ENCODE assay signal across 15 mouse cellular contexts in genomic region chr6:124723541-124723940, GRCm38 (mm10). TPM values are rescaled to one million over a fixed set of nuclear protein-coding genes. Genes with fewer than 3 reads are reported as not detected.
DNase-seq lines count a peak whose midpoint lies in the region; ATAC-seq lines count a peak whose summit lies in the region.
"Had no signal": no experiment of that assay in that cellular context is flagged by ENCODE, and none has a peak within 500 bp of the region (broad histone marks: within the 10 kb centered on the region; RNA-seq: fewer than 3 reads in every experiment).

No protein-coding gene starts in this region.

- no peak overlapping the region for H3K9ac ChIP-seq in liver, embryonic 13.5 days
- H3K9ac ChIP-seq in liver, embryonic 11.5 days (ENCODE audit: low read depth, low read length), result no peak overlapping the region
- no peak overlapping the region for H3K9ac ChIP-seq in hindbrain, embryonic 12.5 days
- H3K9ac ChIP-seq: heart, embryonic 15.5 days; limb, embryonic 15.5 days had no signal

- DNase-seq in liver, embryonic 13.5 days, result no peak
- DNase-seq in liver, embryonic 11.5 days (ENCODE audit: low spot score), result no peak
- DNase-seq in CD4-positive helper T cell, adult 2 months (ENCODE audit: low read depth, low spot score), result peak; percentile 76
- no peak for DNase-seq in embryo, embryonic 10.5 days (ENCODE audit: low spot score)
- no peak for DNase-seq in left cerebral cortex, postnatal 25 days (ENCODE audit: low spot score in 2 of 2)
- DNase-seq: adrenal gland, postnatal 10 days; kidney, postnatal 14 days had no signal

- no peaks in the 10 kb centered on the region for H3K27me3 ChIP-seq in liver, embryonic 13.5 days
- no peaks in the 10 kb centered on the region for H3K27me3 ChIP-seq in liver, embryonic 11.5 days (replicated peaks; ENCODE audit: control insufficient read depth, insufficient read depth, low read length)
- no peaks in the 10 kb centered on the region for H3K27me3 ChIP-seq in hindbrain, embryonic 12.5 days
- H3K27me3 ChIP-seq: heart, embryonic 15.5 days; limb, embryonic 15.5 days; megakaryocyte, embryonic 14.5 days; Patski had no signal

- no peak for ATAC-seq in liver, embryonic 13.5 days (ENCODE audit: low read depth)
- no peak for ATAC-seq in liver, embryonic 11.5 days (replicated peaks; ENCODE audit: low FRiP score)
- peak; percentile 75 for ATAC-seq in granulocyte monocyte progenitor cell, adult 5-6 weeks (replicated peaks; ENCODE audit: poor library complexity, severe bottlenecking)
- ATAC-seq in monocyte, adult 5-6 weeks (replicated peaks; ENCODE audit: insufficient number of reproducible peaks, low FRiP score, low TSS enrichment, poor library complexity, severe bottlenecking), result peak; percentile 79
- ATAC-seq in hindbrain, embryonic 12.5 days (ENCODE audit: low FRiP score), result no peak
- ATAC-seq: Patski had no signal

- WGBS in liver, embryonic 13.5 days (ENCODE audit: insufficient replicate concordance), result 52% methylated on average over 8 of the region's 8 CpGs
- 61% methylated on average over 8 of the region's 8 CpGs for WGBS in liver, embryonic 11.5 days
- WGBS in hindbrain, embryonic 12.5 days, result 83% methylated on average over 8 of the region's 8 CpGs

- peak overlapping the region; percentile 29 for H3K27ac ChIP-seq in liver, embryonic 13.5 days
- H3K27ac ChIP-seq in liver, embryonic 11.5 days (ENCODE audit: low read depth, low read length), result no peak overlapping the region
- no peak overlapping the region for H3K27ac ChIP-seq in hindbrain, embryonic 12.5 days
- H3K27ac ChIP-seq: heart, embryonic 15.5 days; limb, embryonic 15.5 days had no signal

- H3K4me2 ChIP-seq in liver, embryonic 13.5 days, result no peak overlapping the region
- H3K4me2 ChIP-seq in liver, embryonic 11.5 days, result no peak overlapping the region
- no peak overlapping the region for H3K4me2 ChIP-seq in hindbrain, embryonic 12.5 days (replicated peaks)
- H3K4me2 ChIP-seq: heart, embryonic 15.5 days; limb, embryonic 15.5 days had no signal

- H3K4me1 ChIP-seq in liver, embryonic 13.5 days (replicated peaks), result peaks cover 59% of the 10 kb centered on the region
- peaks cover 23% of the 10 kb centered on the region for H3K4me1 ChIP-seq in liver, embryonic 11.5 days (replicated peaks; ENCODE audit: control insufficient read depth, insufficient read depth, low read length)
- no peaks in the 10 kb centered on the region for H3K4me1 ChIP-seq in hindbrain, embryonic 12.5 days
- H3K4me1 ChIP-seq: limb, embryonic 15.5 days had no signal

- H3K9me3 ChIP-seq in liver, embryonic 13.5 days (replicated peaks), result no peaks in the 10 kb centered on the region
- no peaks in the 10 kb centered on the region for H3K9me3 ChIP-seq in liver, embryonic 11.5 days (ENCODE audit: control insufficient read depth, low read length)
- H3K9me3 ChIP-seq in hindbrain, embryonic 12.5 days (replicated peaks), result no peaks in the 10 kb centered on the region
- H3K9me3 ChIP-seq: heart, embryonic 15.5 days; limb, embryonic 15.5 days; megakaryocyte, embryonic 14.5 days had no signal

- H3K36me3 ChIP-seq in liver, embryonic 13.5 days, result peaks cover 21% of the 10 kb centered on the region; the same call in 1 of the 2 replicates
- no peaks in the 10 kb centered on the region; the same call in 1 of the 2 replicates for H3K36me3 ChIP-seq in liver, embryonic 11.5 days (ENCODE audit: control insufficient read depth, insufficient read depth, low read length)
- H3K36me3 ChIP-seq in hindbrain, embryonic 12.5 days, result no peaks in the 10 kb centered on the region
- H3K36me3 ChIP-seq: heart, embryonic 15.5 days; limb, embryonic 15.5 days had no signal

- no peak overlapping the region for H3K4me3 ChIP-seq in liver, embryonic 13.5 days (replicated peaks)
- no peak overlapping the region for H3K4me3 ChIP-seq in liver, embryonic 11.5 days (ENCODE audit: low read depth, low read length)
- no peak overlapping the region for H3K4me3 ChIP-seq in hindbrain, embryonic 12.5 days
- H3K4me3 ChIP-seq: erythroblast, embryonic 14.5 days; heart, embryonic 15.5 days; limb, embryonic 15.5 days had no signal

- intact Hi-C loops in left cerebral cortex, postnatal 25 days (cut with DNase I), result no loop called here

RNA-seq across cellular contexts. Expression of gene Phb2, which starts 11.4 kb away (rescaled TPM):
- 356 and 373 TPM in 2 replicates for polyA plus RNA-seq in liver, embryonic 13.5 days (2015; fragmentation: Nextera tagmentation; extraction: Ambion mirVana)
- polyA plus RNA-seq in liver, embryonic 11.5 days (2014; fragmentation: Nextera tagmentation; extraction: Ambion mirVana), result 640 and 660 TPM in 2 replicates
- total RNA-seq in granulocyte monocyte progenitor cell, adult 5-6 weeks (2014; fragmentation: Nextera tagmentation), result 310 and 315 TPM in 2 replicates
- total RNA-seq in granulocyte monocyte progenitor cell, adult 5-6 weeks (2017), result 320 and 326 TPM in 2 replicates
- total RNA-seq in monocyte, adult 5-6 weeks (2017), result 123 to 138 TPM (median 126 TPM) in 3 replicates
- polyA plus RNA-seq in hindbrain, embryonic 12.5 days (2016; fragmentation: Nextera tagmentation; extraction: Ambion mirVana), result 291 and 292 TPM in 2 replicates
- total RNA-seq in left cerebral cortex, postnatal 25 days (2021), result 100 to 1,000 TPM; 112 to 120 TPM

RNA-seq across cellular contexts. Expression of gene Emg1, which starts 11.6 kb away (rescaled TPM):
- polyA plus RNA-seq in liver, embryonic 13.5 days (2015; fragmentation: Nextera tagmentation; extraction: Ambion mirVana), result 189 and 198 TPM in 2 replicates
- 311 and 329 TPM in 2 replicates for polyA plus RNA-seq in liver, embryonic 11.5 days (2014; fragmentation: Nextera tagmentation; extraction: Ambion mirVana)
- 201 and 231 TPM in 2 replicates for total RNA-seq in granulocyte monocyte progenitor cell, adult 5-6 weeks (2014; fragmentation: Nextera tagmentation)
- total RNA-seq in granulocyte monocyte progenitor cell, adult 5-6 weeks (2017), result 193 and 209 TPM in 2 replicates
- 82.8 to 125 TPM (median 86.6 TPM) in 3 replicates for total RNA-seq in monocyte, adult 5-6 weeks (2017)
- polyA plus RNA-seq in hindbrain, embryonic 12.5 days (2016; fragmentation: Nextera tagmentation; extraction: Ambion mirVana), result 131 and 138 TPM in 2 replicates
- total RNA-seq in left cerebral cortex, postnatal 25 days (2021), result 10 to 100 TPM; 42.9 to 48.8 TPM

RNA-seq across cellular contexts. Expression of gene Ptpn6, which starts 15.0 kb away (rescaled TPM):
- polyA plus RNA-seq in liver, embryonic 13.5 days (2015; fragmentation: Nextera tagmentation; extraction: Ambion mirVana), result 28.7 and 29.5 TPM in 2 replicates
- polyA plus RNA-seq in liver, embryonic 11.5 days (2014; fragmentation: Nextera tagmentation; extraction: Ambion mirVana), result 49.5 and 50.3 TPM in 2 replicates
- 169 and 206 TPM in 2 replicates for total RNA-seq in granulocyte monocyte progenitor cell, adult 5-6 weeks (2014; fragmentation: Nextera tagmentation)
- 327 and 371 TPM in 2 replicates for total RNA-seq in granulocyte monocyte progenitor cell, adult 5-6 weeks (2017)
- 1,360 to 1,911 TPM (median 1,427 TPM) in 3 replicates for total RNA-seq in monocyte, adult 5-6 weeks (2017)
- polyA plus RNA-seq in hindbrain, embryonic 12.5 days (2016; fragmentation: Nextera tagmentation; extraction: Ambion mirVana), result 5.6 TPM in 2 replicates
- total RNA-seq in left cerebral cortex, postnatal 25 days (2021), result 1 to 10 TPM; 3.1 to 4.5 TPM

RNA-seq across cellular contexts. Expression of gene Grcc10, which starts 17.6 kb away (rescaled TPM):
- 77.7 and 80.2 TPM in 2 replicates for polyA plus RNA-seq in liver, embryonic 13.5 days (2015; fragmentation: Nextera tagmentation; extraction: Ambion mirVana)
- polyA plus RNA-seq in liver, embryonic 11.5 days (2014; fragmentation: Nextera tagmentation; extraction: Ambion mirVana), result 147 and 167 TPM in 2 replicates
- total RNA-seq in granulocyte monocyte progenitor cell, adult 5-6 weeks (2014; fragmentation: Nextera tagmentation), result 177 and 222 TPM in 2 replicates
- total RNA-seq in granulocyte monocyte progenitor cell, adult 5-6 weeks (2017), result 109 and 136 TPM in 2 replicates
- total RNA-seq in monocyte, adult 5-6 weeks (2017), result 150 to 174 TPM (median 165 TPM) in 3 replicates
- 519 and 565 TPM in 2 replicates for polyA plus RNA-seq in hindbrain, embryonic 12.5 days (2016; fragmentation: Nextera tagmentation; extraction: Ambion mirVana)
- total RNA-seq in left cerebral cortex, postnatal 25 days (2021), result 100 to 1,000 TPM; 315 to 349 TPM

RNA-seq across cellular contexts. Expression of gene Gm45234, which starts 32.3 kb away (rescaled TPM):
- not detected in 2 replicates for polyA plus RNA-seq in liver, embryonic 13.5 days (2015; fragmentation: Nextera tagmentation; extraction: Ambion mirVana)
- polyA plus RNA-seq in liver, embryonic 11.5 days (2014; fragmentation: Nextera tagmentation; extraction: Ambion mirVana), result 0.15 TPM in 1 of 2 replicates, not detected in the other
- not detected in 2 replicates for total RNA-seq in granulocyte monocyte progenitor cell, adult 5-6 weeks (2014; fragmentation: Nextera tagmentation)
- total RNA-seq in granulocyte monocyte progenitor cell, adult 5-6 weeks (2017), result not detected in 2 replicates
- total RNA-seq in monocyte, adult 5-6 weeks (2017), result 0.19 to 0.43 TPM in 2 of 3 replicates, not detected in the other
- polyA plus RNA-seq in hindbrain, embryonic 12.5 days (2016; fragmentation: Nextera tagmentation; extraction: Ambion mirVana), result not detected in 2 replicates
- not detected for total RNA-seq in left cerebral cortex, postnatal 25 days (2021)
- polyA plus RNA-seq: heart, embryonic 15.5 days had no signal

Comparison
In these comparisons a context has a peak if more than half of its experiments do, and no peak if none do; other contexts are left out.
1. ATAC-seq: peak in granulocyte monocyte progenitor cell, adult 5-6 weeks (single experiment) and monocyte, adult 5-6 weeks (single experiment); none in liver, embryonic 13.5 days (single experiment), liver, embryonic 11.5 days (single experiment) and hindbrain, embryonic 12.5 days (single experiment).
2. RNA of gene Ptpn6, which starts 15.0 kb away (total RNA-seq): 1,360 to 1,911 TPM in monocyte, adult 5-6 weeks and 169 to 371 TPM in granulocyte monocyte progenitor cell, adult 5-6 weeks; 3.1 to 4.5 TPM in left cerebral cortex, postnatal 25 days; every median in the first group is over 10 times any median in the second.